Comparison of ENCODE assay signal across 19 mouse cellular contexts in genomic region chr6:95731570-95732367, GRCm38 (mm10). TPM values are rescaled to one million over a fixed set of nuclear protein-coding genes. Genes with fewer than 3 reads are reported as not detected.
DNase-seq lines count a peak whose midpoint lies in the region; ATAC-seq and TF ChIP-seq lines count a peak whose summit lies in the region.
"Had no signal": no experiment of that assay in that cellular context is flagged by ENCODE, and none has a peak within 500 bp of the region (broad histone marks: within the 10 kb centered on the region; RNA-seq: fewer than 3 reads in every experiment).

No protein-coding gene starts in this region.

- no peak overlapping the region for H3K27ac ChIP-seq in kidney, adult 2 months (ENCODE audit: insufficient read depth, low read depth, low read length)
- no peak overlapping the region for H3K27ac ChIP-seq in midbrain, embryonic 11.5 days (ENCODE audit: low read depth, low read length)
- no peak overlapping the region for H3K27ac ChIP-seq in midbrain, postnatal 0 days (ENCODE audit: low read depth, low read length)
- peak overlapping the region; percentile 79 for H3K27ac ChIP-seq in kidney, embryonic 15.5 days
- H3K27ac ChIP-seq: embryonic facial prominence, embryonic 12.5 days; heart, embryonic 13.5 days; layer of hippocampus, adult 2 months; midbrain, embryonic 15.5 days had no signal

- H3K27me3 ChIP-seq in kidney, adult 2 months (replicated peaks; ENCODE audit: control insufficient read depth, insufficient read depth, low read length), result no peaks in the 10 kb centered on the region; the same call in 1 of the 2 replicates
- H3K27me3 ChIP-seq in midbrain, embryonic 11.5 days (ENCODE audit: control insufficient read depth, insufficient read depth, low read length), result no peaks in the 10 kb centered on the region
- H3K27me3 ChIP-seq in midbrain, postnatal 0 days (ENCODE audit: insufficient read depth, low read length), result no peaks in the 10 kb centered on the region
- no peaks in the 10 kb centered on the region for H3K27me3 ChIP-seq in kidney, embryonic 15.5 days
- H3K27me3 ChIP-seq: embryonic facial prominence, embryonic 12.5 days; heart, embryonic 13.5 days; midbrain, embryonic 15.5 days had no signal

- H3K9ac ChIP-seq in midbrain, embryonic 11.5 days (ENCODE audit: low read length), result no peak overlapping the region
- no peak overlapping the region for H3K9ac ChIP-seq in midbrain, postnatal 0 days (replicated peaks; ENCODE audit: low read length, poor library complexity, severe bottlenecking)
- H3K9ac ChIP-seq in kidney, embryonic 15.5 days, result no peak overlapping the region
- H3K9ac ChIP-seq: embryonic facial prominence, embryonic 12.5 days; heart, embryonic 13.5 days; midbrain, embryonic 15.5 days had no signal

- WGBS in kidney, adult 2 months, result 44% methylated on average over 11 of the region's 11 CpGs
- WGBS in midbrain, embryonic 11.5 days, result 65% methylated on average over 11 of the region's 11 CpGs
- 71% methylated on average over 11 of the region's 11 CpGs for WGBS in midbrain, postnatal 0 days
- 13% methylated on average over 11 of the region's 11 CpGs for WGBS in kidney, embryonic 15.5 days

- ATAC-seq in midbrain, embryonic 11.5 days (ENCODE audit: low FRiP score), result no peak
- ATAC-seq in midbrain, postnatal 0 days (ENCODE audit: low FRiP score), result no peak
- ATAC-seq in kidney, embryonic 15.5 days (replicated peaks; ENCODE audit: low FRiP score), result peak; percentile 94
- ATAC-seq: midbrain, embryonic 15.5 days had no signal

- no peak for TF ChIP-seq CTCF in kidney, adult 2 months (conservative IDR thresholded peaks at IDR 0.05; ENCODE audit: insufficient read depth, insufficient read length, low read depth, low read length)
- TF ChIP-seq CTCF in midbrain, postnatal 0 days (IDR thresholded peaks at IDR 0.05), result no peak

- H3K4me2 ChIP-seq in midbrain, embryonic 11.5 days, result no peak overlapping the region
- H3K4me2 ChIP-seq in midbrain, postnatal 0 days (ENCODE audit: low read depth, low read length, poor library complexity, severe bottlenecking), result no peak overlapping the region
- peak overlapping the region; percentile 30 for H3K4me2 ChIP-seq in kidney, embryonic 15.5 days
- H3K4me2 ChIP-seq: embryonic facial prominence, embryonic 12.5 days; heart, embryonic 13.5 days; liver, embryonic 11.5 days; midbrain, embryonic 15.5 days had no signal

- H3K4me1 ChIP-seq in kidney, adult 2 months (ENCODE audit: control insufficient read depth, insufficient read depth, low read length), result no peaks in the 10 kb centered on the region
- H3K4me1 ChIP-seq in midbrain, embryonic 11.5 days (ENCODE audit: control insufficient read depth, insufficient read depth, low read length), result no peaks in the 10 kb centered on the region
- no peaks in the 10 kb centered on the region for H3K4me1 ChIP-seq in midbrain, postnatal 0 days (ENCODE audit: insufficient read depth, low read length)
- H3K4me1 ChIP-seq in kidney, embryonic 15.5 days, result peaks cover 16% of the 10 kb centered on the region
- H3K4me1 ChIP-seq: heart, embryonic 13.5 days; midbrain, embryonic 15.5 days had no signal

- peak; percentile 43 for DNase-seq in kidney, adult 2 months
- DNase-seq in kidney, adult 11 months, result no peak
- peak; percentile 45 for DNase-seq in midbrain, embryonic 11.5 days (ENCODE audit: low spot score, missing footprints)
- DNase-seq in midbrain, postnatal 0 days (ENCODE audit: low spot score), result no peak
- DNase-seq in mesoderm, embryonic 11.5 days (ENCODE audit: low read depth, low spot score), result peak; percentile 62
- DNase-seq in spleen, postnatal 14 days (ENCODE audit: low spot score in 2 of 2), result no peak
- no peak for DNase-seq in urinary bladder, postnatal 36 days (ENCODE audit: low spot score in 2 of 2)
- DNase-seq: adrenal gland, postnatal 25 days; B cell, adult 2 months; cerebellum, adult 9-10 months; gastrocnemius, postnatal 36 days; heart, postnatal 4 days; thymus, adult 2 months had no signal

- H3K36me3 ChIP-seq in kidney, adult 2 months (ENCODE audit: control insufficient read depth, insufficient read depth, low read length), result no peaks in the 10 kb centered on the region
- no peaks in the 10 kb centered on the region for H3K36me3 ChIP-seq in midbrain, embryonic 11.5 days (ENCODE audit: control insufficient read depth, insufficient read depth, low read length)
- no peaks in the 10 kb centered on the region for H3K36me3 ChIP-seq in midbrain, postnatal 0 days (ENCODE audit: insufficient read depth, low read length)
- no peaks in the 10 kb centered on the region for H3K36me3 ChIP-seq in kidney, embryonic 15.5 days
- H3K36me3 ChIP-seq: embryonic facial prominence, embryonic 12.5 days; heart, embryonic 13.5 days; midbrain, embryonic 15.5 days had no signal

- H3K4me3 ChIP-seq in kidney, adult 2 months (ENCODE audit: insufficient read depth, low read depth, low read length), result no peak overlapping the region
- H3K4me3 ChIP-seq in midbrain, embryonic 11.5 days (ENCODE audit: low read depth, low read length), result no peak overlapping the region
- H3K4me3 ChIP-seq in midbrain, postnatal 0 days (ENCODE audit: low read depth, low read length), result no peak overlapping the region
- H3K4me3 ChIP-seq in kidney, embryonic 15.5 days (replicated peaks), result no peak overlapping the region
- H3K4me3 ChIP-seq: embryonic facial prominence, embryonic 12.5 days; heart, embryonic 13.5 days; layer of hippocampus, adult 2 months; midbrain, embryonic 15.5 days had no signal

- H3K9me3 ChIP-seq in midbrain, embryonic 11.5 days (ENCODE audit: control insufficient read depth, low read length), result no peaks in the 10 kb centered on the region
- no peaks in the 10 kb centered on the region for H3K9me3 ChIP-seq in midbrain, postnatal 0 days (ENCODE audit: low read length)
- H3K9me3 ChIP-seq in kidney, embryonic 15.5 days (replicated peaks), result no peaks in the 10 kb centered on the region
- H3K9me3 ChIP-seq: embryonic facial prominence, embryonic 12.5 days; midbrain, embryonic 15.5 days had no signal

- TF ChIP-seq POLR2A in kidney, adult 2 months (IDR thresholded peaks at IDR 0.05; ENCODE audit: low read depth, low read length), result no peak

RNA-seq across cellular contexts. Expression of gene Suclg2, which starts 13.2 kb away (rescaled TPM):
- 88.8 and 126 TPM in 2 replicates for polyA plus RNA-seq in kidney, adult 2 months (2012; rRNA removed)
- polyA plus RNA-seq in midbrain, embryonic 11.5 days (2014; fragmentation: Nextera tagmentation; extraction: Ambion mirVana), result 40.8 and 49.3 TPM in 2 replicates
- total RNA-seq in midbrain, postnatal 0 days (2014; rRNA removed), result 13.5 and 14.4 TPM in 2 replicates
- polyA plus RNA-seq in midbrain, postnatal 0 days (2015; fragmentation: Nextera tagmentation; extraction: Ambion mirVana), result 15.7 and 17.4 TPM in 2 replicates
- 113 TPM in 2 replicates for polyA plus RNA-seq in kidney, embryonic 15.5 days (2015; fragmentation: Nextera tagmentation; extraction: Ambion mirVana)

Comparison
In these comparisons a context has a peak if more than half of its experiments do, and no peak if none do; other contexts are left out.
1. DNase-seq: peak in kidney, adult 2 months (single experiment), midbrain, embryonic 11.5 days (single experiment) and mesoderm, embryonic 11.5 days (single experiment); none in kidney, adult 11 months (single experiment), midbrain, postnatal 0 days (single experiment), spleen, postnatal 14 days (0 of 2) and urinary bladder, postnatal 36 days (0 of 2).